ENCODE assay signal across 30 mouse cellular contexts in the genomic region with DNA sequence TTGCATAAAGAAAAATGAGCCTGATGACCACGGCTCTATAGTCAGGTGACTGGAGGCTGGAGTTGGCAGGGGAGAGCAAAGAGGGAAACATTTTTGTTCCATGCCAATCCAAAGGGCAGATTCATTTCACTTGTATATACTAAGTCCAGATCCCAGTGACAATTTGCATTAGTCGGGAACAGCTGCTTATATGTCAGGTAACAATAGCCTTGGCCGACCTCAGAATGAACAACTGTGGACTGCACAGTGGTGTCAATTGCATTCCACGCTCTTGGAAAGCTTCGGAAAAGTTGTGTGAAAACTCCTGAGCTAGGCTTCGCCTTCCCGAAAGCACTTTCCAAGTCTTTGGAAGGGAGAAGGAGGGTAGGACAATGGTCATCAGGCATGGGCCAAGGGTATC.
"Had no signal": no experiment of that assay in that cellular context is flagged by ENCODE, and none has a peak within 500 bp of the region (broad histone marks: within the 10 kb centered on the region; RNA-seq: fewer than 3 reads in every experiment).

No protein-coding gene starts in this region.

- H3K27me3 ChIP-seq: limb, embryonic 12.5 days; limb, embryonic 15.5 days; liver, embryonic 12.5 days; liver, embryonic 13.5 days; liver, embryonic 15.5 days; lung, embryonic 15.5 days; megakaryocyte, embryonic 14.5 days; midbrain, embryonic 12.5 days; midbrain, embryonic 13.5 days; midbrain, embryonic 15.5 days had no signal

- H3K9ac ChIP-seq: limb, embryonic 12.5 days; limb, embryonic 15.5 days; liver, embryonic 12.5 days; liver, embryonic 13.5 days; liver, embryonic 14.5 days; liver, embryonic 15.5 days; liver, postnatal 0 days; lung, embryonic 14.5 days; lung, embryonic 15.5 days; midbrain, embryonic 12.5 days; midbrain, embryonic 13.5 days; midbrain, embryonic 15.5 days had no signal

- H3K36me3 ChIP-seq: limb, embryonic 12.5 days; limb, embryonic 15.5 days; liver, embryonic 12.5 days; liver, embryonic 13.5 days; liver, embryonic 15.5 days; lung, embryonic 15.5 days; midbrain, embryonic 10.5 days; midbrain, embryonic 12.5 days; midbrain, embryonic 13.5 days; midbrain, embryonic 15.5 days had no signal

- H3K9me3 ChIP-seq: limb, embryonic 12.5 days; limb, embryonic 15.5 days; liver, embryonic 12.5 days; liver, embryonic 13.5 days; liver, embryonic 15.5 days; lung, embryonic 15.5 days; megakaryocyte, embryonic 14.5 days; midbrain, embryonic 10.5 days; midbrain, embryonic 12.5 days; midbrain, embryonic 13.5 days; midbrain, embryonic 15.5 days had no signal

- H3K27ac ChIP-seq: left cerebral cortex, adult 2 months; limb, embryonic 12.5 days; limb, embryonic 15.5 days; liver, embryonic 12.5 days; liver, embryonic 13.5 days; liver, embryonic 14.5 days; liver, embryonic 15.5 days; lung, embryonic 15.5 days; macrophage; midbrain, embryonic 10.5 days; midbrain, embryonic 12.5 days; midbrain, embryonic 13.5 days; midbrain, embryonic 15.5 days had no signal

- DNase-seq: left cerebral cortex, postnatal 4 days; liver; liver, embryonic 13.5 days; liver, postnatal 0 days; lung, adult 18-20 months; lung, adult 2 months; lung, embryonic 14.5 days; lung, postnatal 10 days; lung, postnatal 14 days; lung, postnatal 36 days; lung, postnatal 4 days; midbrain, embryonic 14.5 days had no signal

- H3K4me3 ChIP-seq: left cerebral cortex, adult 2 months; limb, embryonic 12.5 days; limb, embryonic 15.5 days; liver, embryonic 12.5 days; liver, embryonic 13.5 days; liver, embryonic 15.5 days; lung, embryonic 15.5 days; megakaryocyte, embryonic 14.5 days; midbrain, embryonic 10.5 days; midbrain, embryonic 12.5 days; midbrain, embryonic 13.5 days; midbrain, embryonic 15.5 days; myocyte had no signal

- H3K4me1 ChIP-seq: limb, embryonic 12.5 days; limb, embryonic 15.5 days; liver, embryonic 12.5 days; liver, embryonic 13.5 days; liver, embryonic 15.5 days; lung, embryonic 15.5 days; megakaryocyte, embryonic 14.5 days; midbrain, embryonic 10.5 days; midbrain, embryonic 12.5 days; midbrain, embryonic 13.5 days; midbrain, embryonic 15.5 days had no signal

- H3K4me2 ChIP-seq: limb, embryonic 12.5 days; limb, embryonic 15.5 days; liver, embryonic 11.5 days; liver, embryonic 12.5 days; liver, embryonic 13.5 days; liver, embryonic 15.5 days; lung, embryonic 14.5 days; lung, embryonic 15.5 days; midbrain, embryonic 11.5 days; midbrain, embryonic 12.5 days; midbrain, embryonic 13.5 days; midbrain, embryonic 15.5 days had no signal

- ATAC-seq: liver, embryonic 12.5 days; liver, postnatal 0 days; lung, postnatal 0 days; midbrain, embryonic 13.5 days; midbrain, embryonic 15.5 days; midbrain, embryonic 16.5 days had no signal
